Mouse (Mus musculus): ENCODE results near the gene Rcc1. TPM values are rescaled to one million over a fixed set of nuclear protein-coding genes. Genes with fewer than 3 reads are reported as not detected.

Rcc1 gene
- total and polyA plus RNA-seq, 2 experiments, result 3.0 to 4.0 TPM

DNA sequence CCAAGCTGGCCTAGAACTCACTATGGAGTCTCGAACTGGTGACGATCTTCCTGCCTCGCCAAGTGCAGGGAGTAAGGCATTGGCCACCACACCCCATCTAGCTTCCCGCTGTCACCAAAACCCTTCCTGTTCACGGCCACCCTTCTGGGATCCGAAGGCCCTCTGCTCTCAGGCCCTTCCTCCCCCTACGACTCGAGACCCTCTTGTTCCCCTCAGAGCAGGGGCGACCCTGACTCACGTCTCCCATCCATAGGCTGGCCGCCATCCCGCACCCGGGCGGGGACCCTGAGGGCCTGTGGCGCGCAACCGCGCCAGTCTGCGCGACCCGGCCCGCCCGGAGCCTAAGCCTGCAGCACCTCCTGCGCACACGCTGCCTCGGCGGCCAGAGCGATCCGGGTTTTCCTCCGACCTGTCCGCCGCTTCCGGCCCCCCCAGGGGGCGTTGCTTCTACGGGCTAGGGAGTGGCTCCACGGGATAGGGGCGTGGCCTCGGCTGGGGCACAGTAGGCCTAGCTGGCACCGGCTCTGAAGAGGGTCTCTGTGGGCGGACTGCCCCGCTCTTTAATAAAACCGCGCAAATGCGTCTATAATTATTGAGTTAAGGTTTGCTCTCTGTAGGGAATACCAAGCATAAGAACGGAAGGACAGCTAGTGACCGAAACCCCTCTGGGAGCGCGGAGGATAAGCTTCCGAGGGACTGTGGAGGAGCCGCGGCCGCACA lies 24.1 kb downstream of the Rcc1 start, which contains the start of gene Trnau1ap:
Gene Trnau1ap (minus strand): TSS at position 424 of the 720 bp plus-strand sequence.
- H3K79me2 ChIP-seq (ENCODE audit: control insufficient read depth, insufficient read depth, low read length), result 0 out of 2 replicates have a peak, but pooled peaks cover 6% of the 10 kb centered on the region
- under 1% methylated on average over 52 of the region's 52 CpGs for WGBS

GRCm38 (mm10) chr4:132328391-132328982 lies 24.9 kb downstream of the Rcc1 start:
- no peaks in the 10 kb centered on the region for H3K27me3 ChIP-seq (ENCODE audit: control insufficient read depth, insufficient read depth, low read length)
- H3K4me3 ChIP-seq (ENCODE audit: insufficient read depth, low read depth, low read length), result peak overlapping the region; percentile 81; the same call in 1 of the 2 replicates
- peaks cover 8% of the 10 kb centered on the region for H3K4me1 ChIP-seq (ENCODE audit: control insufficient read depth, insufficient read depth, low read length)
- peaks cover 5% of the 10 kb centered on the region; the same call in 1 of the 2 replicates for H3K36me3 ChIP-seq (ENCODE audit: control insufficient read depth, insufficient read depth, low read length)
- no peak for TF ChIP-seq POLR2A (IDR thresholded peaks at IDR 0.05; ENCODE audit: extremely low read depth, insufficient read depth, low read length)
- no peak for TF ChIP-seq CTCF (IDR thresholded peaks at IDR 0.05; ENCODE audit: low read depth, low read length)
- no peak for DNase-seq (ENCODE audit: extremely low read depth, low read depth, low spot score)
- no peak overlapping the region for H3K27ac ChIP-seq (replicated peaks; ENCODE audit: insufficient read depth, low read depth, low read length)
- H3K79me2 ChIP-seq (ENCODE audit: control insufficient read depth, insufficient read depth, low read length), result 0 out of 2 replicates have a peak, but pooled peaks cover 6% of the 10 kb centered on the region
- H3K9ac ChIP-seq (ENCODE audit: low read depth, low read length), result peak overlapping the region; percentile 91; the same call in 1 of the 2 replicates
- 69% methylated on average over 14 of the region's 14 CpGs for WGBS

More for the DNA sequence above, 24.1 kb downstream of the Rcc1 start, which contains the start of gene Trnau1ap:
- Histone ChIP-seq H3K36me3 (ENCODE audit: control insufficient read depth, insufficient read depth, low read length) (peaks cover 3% of the 10 kb centered on the region; the same call in 1 of the 2 replicates), H3K4me3 (ENCODE audit: insufficient read depth, low read depth, low read length) (peak within 1 kb of the TSS; percentile 81), H3K9ac (ENCODE audit: low read depth, low read length) (peak within 1 kb of the TSS; percentile 91), H3K27me3 (ENCODE audit: control insufficient read depth, insufficient read depth, low read length) (no peaks in the 10 kb centered on the region), H3K27ac (replicated peaks; ENCODE audit: insufficient read depth, low read depth, low read length) (peak within 1 kb of the TSS; percentile 86), H3K4me1 (ENCODE audit: control insufficient read depth, insufficient read depth, low read length) (peaks cover 8% of the 10 kb centered on the region)
- TF ChIP-seq CTCF (IDR thresholded peaks at IDR 0.05; ENCODE audit: low read depth, low read length) (no peak), POLR2A (IDR thresholded peaks at IDR 0.05; ENCODE audit: extremely low read depth, insufficient read depth, low read length) (peak; percentile 76)
- DNase-seq (ENCODE audit: extremely low read depth, low read depth, low spot score), result peak; percentile 81

DNA sequence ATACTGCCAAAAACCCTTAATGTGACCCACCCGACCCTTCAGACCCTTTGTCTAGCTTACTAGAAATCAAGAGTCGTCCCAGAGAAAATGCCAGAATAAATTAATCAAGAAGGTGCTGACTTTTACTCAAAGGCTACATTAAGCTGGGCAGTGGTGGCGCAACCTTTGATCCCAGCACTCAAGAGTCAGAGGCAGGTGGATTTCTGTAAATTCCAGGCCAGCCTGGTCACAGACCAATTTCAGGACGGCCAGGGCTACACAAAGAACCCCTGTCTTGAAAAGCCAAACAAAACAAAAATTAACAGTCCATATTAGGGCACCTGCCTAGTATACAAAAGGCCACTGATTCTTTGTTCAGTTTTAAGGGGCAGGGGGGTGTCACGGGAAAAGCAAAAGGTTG lies 26.9 kb downstream of the Rcc1 start:
- Histone ChIP-seq H3K27ac (replicated peaks; ENCODE audit: insufficient read depth, low read depth, low read length) (no peak overlapping the region), H3K27me3 (ENCODE audit: control insufficient read depth, insufficient read depth, low read length) (no peaks in the 10 kb centered on the region), H3K79me2 (ENCODE audit: control insufficient read depth, insufficient read depth, low read length) (0 out of 2 replicates have a peak, but pooled peaks cover 6% of the 10 kb centered on the region), H3K4me3 (ENCODE audit: insufficient read depth, low read depth, low read length) (no peak overlapping the region), H3K36me3 (ENCODE audit: control insufficient read depth, insufficient read depth, low read length) (peaks cover 7% of the 10 kb centered on the region; the same call in 1 of the 2 replicates), H3K9ac (ENCODE audit: low read depth, low read length) (no peak overlapping the region), H3K4me1 (ENCODE audit: control insufficient read depth, insufficient read depth, low read length) (peaks cover 8% of the 10 kb centered on the region)
- 83% methylated on average over 5 of the region's 5 CpGs for WGBS
- no peak for DNase-seq (ENCODE audit: extremely low read depth, low read depth, low spot score)
- TF ChIP-seq POLR2A (IDR thresholded peaks at IDR 0.05; ENCODE audit: extremely low read depth, insufficient read depth, low read length) (no peak), CTCF (IDR thresholded peaks at IDR 0.05; ENCODE audit: low read depth, low read length) (no peak)

GRCm38 (mm10) chr4:132315711-132316110 lies 37.7 kb downstream of the Rcc1 start:
- no peak for DNase-seq (ENCODE audit: extremely low read depth, low read depth, low spot score)
- Histone ChIP-seq H3K27ac (replicated peaks; ENCODE audit: insufficient read depth, low read depth, low read length) (no peak overlapping the region), H3K4me1 (ENCODE audit: control insufficient read depth, insufficient read depth, low read length) (no peaks in the 10 kb centered on the region), H3K9ac (ENCODE audit: low read depth, low read length) (no peak overlapping the region), H3K27me3 (ENCODE audit: control insufficient read depth, insufficient read depth, low read length) (no peaks in the 10 kb centered on the region), H3K4me3 (ENCODE audit: insufficient read depth, low read depth, low read length) (no peak overlapping the region), H3K36me3 (ENCODE audit: control insufficient read depth, insufficient read depth, low read length) (peaks cover 32% of the 10 kb centered on the region), H3K79me2 (ENCODE audit: control insufficient read depth, insufficient read depth, low read length) (no peaks in the 10 kb centered on the region)
- TF ChIP-seq POLR2A (IDR thresholded peaks at IDR 0.05; ENCODE audit: extremely low read depth, insufficient read depth, low read length) (no peak), CTCF (IDR thresholded peaks at IDR 0.05; ENCODE audit: low read depth, low read length) (no peak)
- WGBS, result 89% methylated on average over 8 of the region's 8 CpGs

DNA sequence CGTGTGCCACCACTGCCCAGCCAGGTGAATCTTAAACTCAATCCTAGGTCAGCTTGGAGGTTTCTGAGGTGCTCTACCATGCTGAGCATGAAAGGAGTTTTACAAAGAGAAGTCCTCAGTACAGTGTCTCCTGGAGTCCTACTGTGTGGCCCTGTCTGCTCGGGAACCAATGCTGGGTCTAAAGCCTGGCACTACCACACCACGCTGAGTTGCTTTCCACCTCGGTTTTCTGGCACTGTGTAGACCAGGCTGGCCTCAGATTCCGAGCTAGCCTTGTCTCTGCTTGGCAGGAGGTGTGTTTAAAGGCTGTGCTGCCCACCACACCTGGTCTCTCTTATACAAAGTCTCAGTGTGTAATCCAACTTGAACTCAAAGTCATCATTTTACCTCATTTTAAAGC lies 40.8 kb downstream of the Rcc1 start:
- WGBS, result 91% methylated on average over 5 of the region's 5 CpGs
- no peak overlapping the region for H3K9ac ChIP-seq (ENCODE audit: low read depth, low read length)

More for the DNA sequence above, 40.8 kb downstream of the Rcc1 start:
- H3K36me3 ChIP-seq (ENCODE audit: control insufficient read depth, insufficient read depth, low read length), result peaks cover 31% of the 10 kb centered on the region
- H3K4me1 ChIP-seq (ENCODE audit: control insufficient read depth, insufficient read depth, low read length), result peaks cover 5% of the 10 kb centered on the region; the same call in 1 of the 2 replicates
- no peak overlapping the region for H3K4me3 ChIP-seq (ENCODE audit: insufficient read depth, low read depth, low read length)
- peaks cover 3% of the 10 kb centered on the region; the same call in 1 of the 2 replicates for H3K79me2 ChIP-seq (ENCODE audit: control insufficient read depth, insufficient read depth, low read length)
- no peak overlapping the region for H3K27ac ChIP-seq (replicated peaks; ENCODE audit: insufficient read depth, low read depth, low read length)
- no peaks in the 10 kb centered on the region for H3K27me3 ChIP-seq (ENCODE audit: control insufficient read depth, insufficient read depth, low read length)
- no peak for TF ChIP-seq CTCF (IDR thresholded peaks at IDR 0.05; ENCODE audit: low read depth, low read length)
- TF ChIP-seq POLR2A (IDR thresholded peaks at IDR 0.05; ENCODE audit: extremely low read depth, insufficient read depth, low read length), result no peak
- DNase-seq (ENCODE audit: extremely low read depth, low read depth, low spot score), result no peak
